Mouse (Mus musculus): ENCODE results near the gene Dph5.

DNA sequence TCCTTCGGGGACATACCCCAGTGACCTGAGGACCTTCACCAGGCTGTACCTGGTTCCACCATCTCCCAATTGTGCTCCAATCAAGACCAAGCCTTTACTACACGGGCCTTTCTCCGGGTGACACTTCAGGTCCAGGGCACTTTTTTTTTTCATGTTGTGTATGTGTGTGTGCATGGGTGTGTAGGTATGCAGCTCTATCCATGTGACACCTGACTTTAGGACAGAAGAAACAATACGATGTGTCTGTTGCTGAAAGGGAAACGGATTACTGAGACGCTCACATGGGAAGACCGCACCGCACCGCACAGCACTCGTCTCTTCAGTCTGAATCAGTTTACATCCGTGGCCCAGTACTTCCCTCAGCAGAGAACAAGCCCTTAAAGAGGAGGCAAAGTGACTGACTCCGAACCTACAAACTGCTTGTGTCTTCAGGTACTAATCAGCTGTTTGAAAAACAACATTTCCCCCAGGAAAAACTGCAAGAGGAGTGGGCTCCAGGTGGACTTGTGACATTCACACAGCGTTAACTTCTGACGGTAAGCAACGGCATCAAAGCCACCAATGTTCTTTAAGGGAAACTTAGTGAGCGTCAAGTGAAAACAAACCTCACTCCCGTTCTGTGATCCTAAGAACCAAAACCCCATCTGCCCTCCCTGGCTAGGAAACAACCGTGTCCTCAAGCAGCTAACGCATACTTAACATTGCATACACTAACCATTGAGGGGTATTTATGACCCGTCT lies 83.6 kb downstream of the Dph5 start:
- TF ChIP-seq CTCF (IDR thresholded peaks at IDR 0.05; ENCODE audit: low read depth) (no peak), EP300 (IDR thresholded peaks at IDR 0.05; ENCODE audit: low read depth) (no peak)

Data from liver, embryonic 14.5 days (tissue).